Mouse (Mus musculus): ENCODE results near the gene Wars2.

DNA sequence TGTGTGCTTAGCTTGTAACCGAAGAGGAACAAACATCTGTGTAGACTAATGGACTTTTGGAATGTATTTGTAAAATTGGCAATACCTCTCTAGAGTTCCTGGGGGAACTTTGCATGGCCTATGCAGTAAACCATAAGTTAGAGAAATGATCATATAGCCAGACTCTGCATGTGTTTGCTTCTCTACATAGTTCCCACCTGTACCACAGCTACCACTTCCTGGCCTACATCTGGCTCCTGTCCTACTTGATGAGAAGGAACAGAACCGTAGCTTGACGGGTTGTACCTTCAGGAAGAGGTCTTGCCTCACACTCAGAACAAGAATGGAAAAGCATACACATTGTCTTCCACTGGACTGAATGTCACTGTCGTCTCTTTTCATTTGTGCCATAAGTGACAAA lies 52.7 kb downstream of the Wars2 start:
- TF ChIP-seq CTCF (IDR thresholded peaks at IDR 0.05; ENCODE audit: low read depth, low read length) = no peak
- TF ChIP-seq POLR2A (IDR thresholded peaks at IDR 0.05; ENCODE audit: borderline replicate concordance, low read depth, low read length) = no peak
